Mouse (Mus musculus) cerebellum, adult 18-20 months (tissue): ENCODE measurements around the gene Coa6.

Experiments
- DNase-seq, 2 experiments: peaks; one replicate each; pipeline ENCODE4 v3.0.0; 2021

Gene Coa6

GRCm38 (mm10) chr8:126473802-126474298 lies 51.5 kb downstream of the Coa6 start:
- peak in 1 of 2 experiments; percentile 13 for DNase-seq

- DNase-seq, result peak; percentile 93 to 97
Measured at GRCm38 (mm10) chr8:126474299-126475187, 52.2 kb downstream of the Coa6 start, which contains the start of gene Tarbp1. Gene Tarbp1, minus strand, starts transcription at chr8:126475065.
